Mouse (Mus musculus): ENCODE measurements around the gene 4833439L19Rik.

DNA sequence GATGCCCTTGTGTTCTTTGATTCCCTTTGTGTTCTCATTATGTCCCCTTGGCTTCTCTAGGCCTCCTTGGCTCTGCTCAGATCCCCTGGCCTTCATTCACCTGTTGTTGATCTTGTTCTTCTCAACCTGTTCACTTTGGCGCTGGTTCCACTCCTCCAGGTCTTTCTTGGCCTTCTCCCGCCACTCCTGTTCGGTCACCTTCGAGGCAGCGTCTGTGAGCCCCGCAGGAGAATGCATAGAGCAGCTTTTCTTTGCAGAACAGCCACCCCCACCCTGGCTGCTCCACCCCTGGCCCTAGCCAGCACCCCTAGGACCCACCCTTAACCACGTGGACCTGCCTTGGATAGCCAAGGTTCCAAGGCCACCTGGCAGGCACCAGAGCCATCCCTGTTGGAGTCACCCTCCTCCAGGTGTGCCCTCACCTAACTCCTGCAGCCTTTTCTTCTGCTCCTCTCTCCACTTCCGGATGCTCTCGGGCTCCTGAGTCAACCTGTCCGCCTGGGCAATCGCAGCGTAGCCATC lies 33.4 kb upstream of the 4833439L19Rik start:
- no peak for TF ChIP-seq CTCF (IDR thresholded peaks at IDR 0.05; ENCODE audit: low read depth, low read length)
- no peak for TF ChIP-seq POLR2A (IDR thresholded peaks at IDR 0.05; ENCODE audit: borderline replicate concordance, low read depth, low read length)

All from bone marrow macrophage, adult 2 months (primary cell).